Mouse (Mus musculus): ENCODE measurements around the gene Ube2f. TPM values are rescaled to one million over a fixed set of nuclear protein-coding genes. Genes with fewer than 3 reads are reported as not detected.

The Ube2f gene
- polyA plus RNA-seq, 1 experiment from 2014 or later = 87.6 TPM

DNA sequence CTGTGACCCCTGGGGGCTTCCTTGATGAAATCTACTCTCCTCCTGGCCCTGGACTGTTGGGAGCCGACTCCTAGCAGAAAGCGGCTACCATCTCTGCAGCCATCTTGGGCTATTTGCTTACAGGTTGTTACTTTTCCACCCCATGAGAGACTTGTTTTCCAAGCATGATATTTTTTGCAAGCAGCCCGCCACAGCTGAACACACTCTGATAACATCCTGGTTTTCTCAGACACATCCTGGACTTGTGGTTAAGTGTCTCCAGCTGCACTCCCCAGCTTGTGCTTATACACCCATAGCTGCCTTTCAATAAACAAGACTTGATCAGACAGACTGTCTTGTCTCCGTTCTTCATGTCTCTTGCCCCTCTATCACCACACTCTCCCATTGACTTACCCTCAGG is 8.9 kb upstream of the Ube2f start:
- no peak for DNase-seq (ENCODE audit: low spot score)
- H3K36me3 ChIP-seq (replicated peaks) = no peaks in the 10 kb centered on the region
- H3K4me1 ChIP-seq = no peaks in the 10 kb centered on the region
- WGBS = 79% methylated on average over 4 of the region's 4 CpGs
- H3K9me3 ChIP-seq = no peaks in the 10 kb centered on the region
- no peak overlapping the region for H3K27ac ChIP-seq (replicated peaks)
- no peaks in the 10 kb centered on the region for H3K27me3 ChIP-seq (replicated peaks; ENCODE audit: low read depth, poor library complexity, severe bottlenecking)
- H3K4me3 ChIP-seq = no peak overlapping the region

GRCm38 (mm10) chr1:91248242-91248641 is 1.9 kb upstream of the Ube2f start:
- Histone ChIP-seq H3K4me1 (peaks cover 32% of the 10 kb centered on the region), H3K9me3 (no peaks in the 10 kb centered on the region), H3K4me3 (no peak overlapping the region), H3K27ac (replicated peaks) (no peak overlapping the region), H3K27me3 (replicated peaks; ENCODE audit: low read depth, poor library complexity, severe bottlenecking) (no peaks in the 10 kb centered on the region), H3K36me3 (replicated peaks) (no peaks in the 10 kb centered on the region)
- WGBS = 93% methylated on average over 5 of the region's 5 CpGs
- DNase-seq (ENCODE audit: low spot score) = no peak

- H3K9me3 ChIP-seq = no peaks in the 10 kb centered on the region
- 46% methylated on average over 4 of the region's 4 CpGs for WGBS
- H3K36me3 ChIP-seq (replicated peaks) = no peaks in the 10 kb centered on the region
- H3K27me3 ChIP-seq (replicated peaks; ENCODE audit: low read depth, poor library complexity, severe bottlenecking) = no peaks in the 10 kb centered on the region
- DNase-seq (ENCODE audit: low spot score) = no peak
- H3K27ac ChIP-seq (replicated peaks) = peak overlapping the region; percentile 88
- H3K4me3 ChIP-seq = peak overlapping the region; percentile 99
- H3K4me1 ChIP-seq = peaks cover 34% of the 10 kb centered on the region
These were observed 1.1 kb upstream of the Ube2f start for GRCm38 (mm10) chr1:91248970-91249369.

GRCm38 (mm10) chr1:91250415-91251147 is 477 bp downstream of the Ube2f start:
- H3K36me3 ChIP-seq (replicated peaks) = peaks cover 8% of the 10 kb centered on the region
- peak; percentile 26 for DNase-seq (ENCODE audit: low spot score)
- no peaks in the 10 kb centered on the region for H3K9me3 ChIP-seq
- peak overlapping the region; percentile 99 for H3K4me3 ChIP-seq
- peaks cover 34% of the 10 kb centered on the region for H3K4me1 ChIP-seq
- WGBS = under 1% methylated on average over 70 of the region's 70 CpGs
- H3K27ac ChIP-seq (replicated peaks) = peak overlapping the region; percentile 88
- H3K27me3 ChIP-seq (replicated peaks; ENCODE audit: low read depth, poor library complexity, severe bottlenecking) = no peaks in the 10 kb centered on the region

DNA sequence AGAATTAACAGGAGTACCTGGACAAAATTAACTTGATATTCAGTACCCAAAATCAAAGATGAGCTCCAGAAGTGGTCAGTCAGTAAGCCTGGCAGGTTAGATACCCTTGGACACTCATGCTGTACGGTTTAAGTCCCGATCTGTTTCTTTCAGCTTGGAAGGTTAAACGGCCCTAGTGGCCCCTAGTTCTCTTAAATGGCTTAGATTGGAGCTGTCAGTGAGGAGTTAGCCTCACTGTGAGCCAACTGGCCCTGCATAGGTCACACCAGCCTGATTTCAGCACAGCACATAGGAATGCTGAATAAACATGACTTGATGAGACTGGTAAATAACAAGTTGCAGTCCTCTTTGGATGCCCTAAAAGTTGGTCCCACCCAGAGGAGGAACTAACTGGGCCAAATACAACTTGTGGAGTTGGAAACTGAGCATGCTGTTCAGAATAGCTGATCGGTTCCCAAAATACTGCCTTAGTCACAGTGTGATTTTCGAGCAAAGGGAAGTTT is 1.1 kb downstream of the Ube2f start:
- H3K9me3 ChIP-seq = no peaks in the 10 kb centered on the region
- peaks cover 34% of the 10 kb centered on the region for H3K4me1 ChIP-seq
- H3K4me3 ChIP-seq = peak overlapping the region; percentile 99
- no peak for DNase-seq (ENCODE audit: low spot score)
- 51% methylated on average over 5 of the region's 5 CpGs for WGBS
- H3K27me3 ChIP-seq (replicated peaks; ENCODE audit: low read depth, poor library complexity, severe bottlenecking) = no peaks in the 10 kb centered on the region
- peaks cover 10% of the 10 kb centered on the region for H3K36me3 ChIP-seq (replicated peaks)
- peak overlapping the region; percentile 88; the same call in 1 of the 2 replicates for H3K27ac ChIP-seq (replicated peaks)

DNA sequence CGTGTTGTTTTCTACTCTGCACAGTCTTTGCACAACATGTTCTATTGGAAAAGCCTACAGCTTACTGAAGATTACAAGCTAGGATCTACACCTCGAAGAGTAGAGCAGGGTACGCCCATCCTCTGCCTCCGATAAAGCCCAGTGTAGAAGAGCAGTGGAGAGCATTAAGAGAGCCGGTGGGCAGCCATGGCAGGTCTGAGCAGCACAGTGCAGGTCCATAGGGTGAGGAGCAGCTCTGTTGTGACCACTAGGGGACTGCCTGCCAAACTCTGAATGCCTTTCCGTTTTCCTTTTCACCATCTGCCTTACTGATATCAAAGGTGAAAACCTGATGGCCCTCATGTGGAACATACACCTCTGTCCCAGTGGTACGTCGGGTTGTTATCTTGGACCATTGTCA is 1.8 kb downstream of the Ube2f start:
- Histone ChIP-seq H3K36me3 (replicated peaks) (peaks cover 17% of the 10 kb centered on the region), H3K27ac (replicated peaks) (no peak overlapping the region), H3K27me3 (replicated peaks; ENCODE audit: low read depth, poor library complexity, severe bottlenecking) (no peaks in the 10 kb centered on the region), H3K4me1 (peaks cover 34% of the 10 kb centered on the region), H3K9me3 (no peaks in the 10 kb centered on the region), H3K4me3 (peak overlapping the region; percentile 99)
- no peak for DNase-seq (ENCODE audit: low spot score)
- WGBS = 67% methylated on average over 8 of the region's 8 CpGs

- 0 out of 2 replicates have a peak, but pooled peaks cover 2% of the 10 kb centered on the region for H3K4me1 ChIP-seq
- no peak overlapping the region for H3K27ac ChIP-seq (replicated peaks)
- H3K27me3 ChIP-seq (replicated peaks; ENCODE audit: low read depth, poor library complexity, severe bottlenecking) = no peaks in the 10 kb centered on the region
- H3K36me3 ChIP-seq (replicated peaks) = peaks cover 26% of the 10 kb centered on the region
- H3K4me3 ChIP-seq = no peak overlapping the region
- DNase-seq (ENCODE audit: low spot score) = no peak
- no peaks in the 10 kb centered on the region for H3K9me3 ChIP-seq
These were observed 7.8 kb downstream of the Ube2f start for GRCm38 (mm10) chr1:91257918-91258317.

GRCm38 (mm10) chr1:91259794-91260193 is 9.7 kb downstream of the Ube2f start:
- H3K36me3 ChIP-seq (replicated peaks) = peaks cover 22% of the 10 kb centered on the region; the same call in 1 of the 2 replicates
- H3K9me3 ChIP-seq = no peaks in the 10 kb centered on the region
- no peak for DNase-seq (ENCODE audit: low spot score)
- H3K4me3 ChIP-seq = no peak overlapping the region
- no peaks in the 10 kb centered on the region for H3K27me3 ChIP-seq (replicated peaks; ENCODE audit: low read depth, poor library complexity, severe bottlenecking)
- WGBS = 92% methylated on average over 5 of the region's 5 CpGs
- no peaks in the 10 kb centered on the region for H3K4me1 ChIP-seq
- H3K27ac ChIP-seq (replicated peaks) = no peak overlapping the region

DNA sequence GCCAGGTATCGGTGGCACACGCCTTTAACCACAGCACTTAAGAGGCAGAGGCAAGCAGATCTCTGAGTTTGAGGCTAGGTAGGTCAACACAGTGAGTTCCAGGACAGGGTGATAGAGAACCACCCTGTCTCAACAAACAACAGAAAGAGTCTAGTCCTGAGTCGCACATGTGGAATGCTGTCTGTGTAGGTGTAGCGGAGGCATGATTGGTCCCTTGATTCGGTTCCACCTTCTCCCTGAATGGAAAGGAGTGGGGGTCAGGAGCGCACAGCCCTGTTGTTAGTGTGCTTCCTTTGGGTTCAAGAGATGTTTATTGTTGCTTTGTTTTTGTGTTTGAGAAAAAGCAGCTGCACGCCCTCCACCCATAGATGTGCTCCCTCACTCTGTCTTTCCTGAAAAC is 12.4 kb downstream of the Ube2f start:
- H3K4me3 ChIP-seq = no peak overlapping the region
- H3K36me3 ChIP-seq (replicated peaks) = peaks cover 32% of the 10 kb centered on the region
- no peaks in the 10 kb centered on the region for H3K27me3 ChIP-seq (replicated peaks; ENCODE audit: low read depth, poor library complexity, severe bottlenecking)
- no peaks in the 10 kb centered on the region for H3K9me3 ChIP-seq
- 92% methylated on average over 7 of the region's 7 CpGs for WGBS
- DNase-seq (ENCODE audit: low spot score) = no peak
- H3K27ac ChIP-seq (replicated peaks) = no peak overlapping the region
- H3K4me1 ChIP-seq = no peaks in the 10 kb centered on the region

- Histone ChIP-seq H3K9me3 (no peaks in the 10 kb centered on the region), H3K4me3 (no peak overlapping the region), H3K27me3 (replicated peaks; ENCODE audit: low read depth, poor library complexity, severe bottlenecking) (no peaks in the 10 kb centered on the region), H3K36me3 (replicated peaks) (peaks cover 48% of the 10 kb centered on the region), H3K27ac (replicated peaks) (no peak overlapping the region), H3K4me1 (no peaks in the 10 kb centered on the region)
- WGBS = 86% methylated on average over 2 of the region's 2 CpGs
- no peak for DNase-seq (ENCODE audit: low spot score)
These were observed 22.2 kb downstream of the Ube2f start for GRCm38 (mm10) chr1:91272260-91272659.

GRCm38 (mm10) chr1:91276581-91276980 is 26.5 kb downstream of the Ube2f start:
- Histone ChIP-seq H3K27me3 (replicated peaks; ENCODE audit: low read depth, poor library complexity, severe bottlenecking) (no peaks in the 10 kb centered on the region), H3K4me1 (no peaks in the 10 kb centered on the region), H3K4me3 (no peak overlapping the region), H3K9me3 (no peaks in the 10 kb centered on the region), H3K27ac (replicated peaks) (no peak overlapping the region), H3K36me3 (replicated peaks) (peaks cover 79% of the 10 kb centered on the region)
- DNase-seq (ENCODE audit: low spot score) = no peak
- 91% methylated on average over 4 of the region's 4 CpGs for WGBS

- H3K4me3 ChIP-seq = no peak overlapping the region
- H3K9me3 ChIP-seq = no peaks in the 10 kb centered on the region
- H3K27me3 ChIP-seq (replicated peaks; ENCODE audit: low read depth, poor library complexity, severe bottlenecking) = no peaks in the 10 kb centered on the region
- H3K27ac ChIP-seq (replicated peaks) = no peak overlapping the region
- no peak for DNase-seq (ENCODE audit: low spot score)
- H3K4me1 ChIP-seq = no peaks in the 10 kb centered on the region
- peaks cover 81% of the 10 kb centered on the region for H3K36me3 ChIP-seq (replicated peaks)
- WGBS = 90% methylated on average over 2 of the region's 2 CpGs
These were observed 27.4 kb downstream of the Ube2f start for GRCm38 (mm10) chr1:91277480-91277879.

- WGBS = 96% methylated on average over 3 of the region's 3 CpGs
- H3K4me1 ChIP-seq = no peaks in the 10 kb centered on the region
- H3K36me3 ChIP-seq (replicated peaks) = peaks cover 86% of the 10 kb centered on the region
- no peak overlapping the region for H3K4me3 ChIP-seq
- DNase-seq (ENCODE audit: low spot score) = no peak
- no peaks in the 10 kb centered on the region for H3K9me3 ChIP-seq
- no peaks in the 10 kb centered on the region for H3K27me3 ChIP-seq (replicated peaks; ENCODE audit: low read depth, poor library complexity, severe bottlenecking)
- H3K27ac ChIP-seq (replicated peaks) = no peak overlapping the region
These were observed 28.5 kb downstream of the Ube2f start for GRCm38 (mm10) chr1:91278410-91279119.

Data from embryonic facial prominence, embryonic 10.5 days (tissue).